Mouse (Mus musculus) limb, embryonic 11.5 days (tissue): Measurements from ENCODE around the gene Mylk2. TPM values are rescaled to one million over a fixed set of nuclear protein-coding genes. Genes with fewer than 3 reads are reported as not detected.

Source experiments
- ATAC-seq: fragments of 200-750 bp; cut with Nextera tagmentation; 2 replicates; pipeline ENCODE4 v1.8.0; 2017; ENCODE audit warnings: low read depth; ENCODE audit not compliant: insufficient number of reproducible peaks, low FRiP score, low TSS enrichment
- DNase-seq: peaks from one replicate; pipeline ENCODE4 v3.0.0-alpha.2; 2015; ENCODE audit warnings: low spot score
- H3K27ac ChIP-seq: fragments of 300-500 bp; sonication (generic); replicated peaks from 2 replicates; pipeline ENCODE4 v1.5.1; 2014; ENCODE audit warnings: low read depth, mild to moderate bottlenecking, low read length
- H3K27me3 ChIP-seq: fragments of 300-500 bp; sonication (generic); 2 replicates; pipeline ENCODE4 v1.6.1; 2014; ENCODE audit warnings: mild to moderate bottlenecking, low read length, mixed read lengths; ENCODE audit not compliant: control insufficient read depth, insufficient read depth
- H3K36me3 ChIP-seq: fragments of 300-500 bp; sonication (generic); 2 replicates; pipeline ENCODE4 v1.6.1; 2014; ENCODE audit warnings: mild to moderate bottlenecking, low read length, moderate library complexity, mixed read lengths; ENCODE audit not compliant: control insufficient read depth, insufficient read depth
- H3K4me1 ChIP-seq: fragments of 300-500 bp; sonication (generic); 2 replicates; pipeline ENCODE4 v1.6.1; 2014; ENCODE audit warnings: low read length, mixed read lengths; ENCODE audit not compliant: control insufficient read depth, insufficient read depth
- H3K4me2 ChIP-seq: fragments of 300-500 bp; sonication (generic); 2 replicates; pipeline ENCODE4 v1.6.1; 2014; ENCODE audit warnings: low read depth, mild to moderate bottlenecking, moderate library complexity; ENCODE audit not compliant: severe bottlenecking
- H3K4me3 ChIP-seq: fragments of 300-500 bp; sonication (generic); 2 replicates; pipeline ENCODE4 v1.5.1; 2014; ENCODE audit warnings: low read depth, low read length
- H3K9ac ChIP-seq: fragments of 300-500 bp; sonication (generic); 2 replicates; pipeline ENCODE4 v1.6.1; 2014; ENCODE audit warnings: mild to moderate bottlenecking, low read length
- H3K9me3 ChIP-seq: fragments of 300-500 bp; sonication (generic); 2 replicates; pipeline ENCODE4 v1.6.1; 2016; ENCODE audit warnings: low read length; ENCODE audit not compliant: control insufficient read depth
- WGBS: fragments of 180-500 bp; shearing (Covaris S2); extraction: QIAGEN DNeasy Blood & Tissue Kit; methylation state at CpG from one replicate; pipeline ENCODE4 v1.1.7; 2014; 5-methylcytosine and 5-hydroxymethylcytosine counted together
- polyA plus RNA-seq: library from polyadenylated mRNA; unstranded; fragments of >200 nt; fragmentation: Nextera tagmentation; extraction: Ambion mirVana; gene quantifications from 2 replicates; pipeline ENCODE4 v1.2.1, GENCODE M21; 2014

Gene Mylk2
- polyA plus RNA-seq, 1 experiment from 2014 or later = not detected

- Histone ChIP-seq H3K4me2 (no peak overlapping the region), H3K36me3 (no peaks in the 10 kb centered on the region), H3K27ac (no peak overlapping the region), H3K4me3 (no peak overlapping the region), H3K9me3 (no peaks in the 10 kb centered on the region), H3K27me3 (peaks cover 48% of the 10 kb centered on the region), H3K4me1 (peaks cover 8% of the 10 kb centered on the region; the same call in 1 of the 2 replicates), H3K9ac (no peak overlapping the region)
- DNase-seq = no peak
- WGBS = 24% methylated on average over 7 of the region's 7 CpGs
- no peak for ATAC-seq
These were observed 30.6 kb downstream of the Mylk2 start for GRCm38 (mm10) chr2:152941776-152942175.

GRCm38 (mm10) chr2:152942898-152943515, 31.9 kb downstream of the Mylk2 start:
- peak; percentile 52 for DNase-seq
- Histone ChIP-seq H3K27me3 (peaks cover 48% of the 10 kb centered on the region), H3K36me3 (no peaks in the 10 kb centered on the region), H3K4me2 (peak overlapping the region; percentile 97), H3K9me3 (no peaks in the 10 kb centered on the region), H3K9ac (peak overlapping the region; percentile 38; the same call in 1 of the 2 replicates), H3K4me1 (peaks cover 11% of the 10 kb centered on the region; the same call in 1 of the 2 replicates), H3K4me3 (peak overlapping the region; percentile 46), H3K27ac (no peak overlapping the region)
- ATAC-seq = no peak
- WGBS = under 1% methylated on average over 53 of the region's 65 CpGs

GRCm38 (mm10) chr2:152943568-152943967, 32.4 kb downstream of the Mylk2 start:
- no peaks in the 10 kb centered on the region for H3K9me3 ChIP-seq
- WGBS = 7% methylated on average over 8 of the region's 8 CpGs
- peaks cover 48% of the 10 kb centered on the region for H3K27me3 ChIP-seq
- DNase-seq (no peak), ATAC-seq (no peak)
- peaks cover 11% of the 10 kb centered on the region; the same call in 1 of the 2 replicates for H3K4me1 ChIP-seq
- no peak overlapping the region for H3K9ac ChIP-seq
- peak overlapping the region; percentile 46 for H3K4me3 ChIP-seq
- no peak overlapping the region for H3K27ac ChIP-seq
- no peaks in the 10 kb centered on the region for H3K36me3 ChIP-seq
- H3K4me2 ChIP-seq = peak overlapping the region; percentile 97

GRCm38 (mm10) chr2:152944013-152944412, 32.9 kb downstream of the Mylk2 start:
- Histone ChIP-seq H3K4me3 (no peak overlapping the region), H3K4me1 (peaks cover 11% of the 10 kb centered on the region; the same call in 1 of the 2 replicates), H3K27me3 (peaks cover 48% of the 10 kb centered on the region), H3K36me3 (no peaks in the 10 kb centered on the region), H3K27ac (no peak overlapping the region), H3K4me2 (no peak overlapping the region), H3K9me3 (no peaks in the 10 kb centered on the region), H3K9ac (no peak overlapping the region)
- 60% methylated on average over 9 of the region's 9 CpGs for WGBS
- ATAC-seq (no peak), DNase-seq (peak; percentile 21)

GRCm38 (mm10) chr2:152947098-152947497, 35.9 kb downstream of the Mylk2 start:
- H3K9ac ChIP-seq = no peak overlapping the region
- H3K4me2 ChIP-seq = no peak overlapping the region
- no peak overlapping the region for H3K27ac ChIP-seq
- WGBS = 57% methylated on average over 7 of the region's 7 CpGs
- peaks cover 50% of the 10 kb centered on the region for H3K27me3 ChIP-seq
- DNase-seq (peak; percentile 21), ATAC-seq (no peak)
- H3K36me3 ChIP-seq = no peaks in the 10 kb centered on the region
- H3K9me3 ChIP-seq = no peaks in the 10 kb centered on the region
- peaks cover 7% of the 10 kb centered on the region; the same call in 1 of the 2 replicates for H3K4me1 ChIP-seq
- H3K4me3 ChIP-seq = no peak overlapping the region

- no peaks in the 10 kb centered on the region for H3K9me3 ChIP-seq
- H3K9ac ChIP-seq = no peak overlapping the region
- no peak overlapping the region for H3K27ac ChIP-seq
- H3K4me2 ChIP-seq = no peak overlapping the region
- H3K36me3 ChIP-seq = no peaks in the 10 kb centered on the region
- peaks cover 4% of the 10 kb centered on the region; the same call in 1 of the 2 replicates for H3K4me1 ChIP-seq
- H3K27me3 ChIP-seq = peaks cover 44% of the 10 kb centered on the region
- no peak for DNase-seq
- ATAC-seq = no peak
- H3K4me3 ChIP-seq = no peak overlapping the region
- 83% methylated on average over 5 of the region's 5 CpGs for WGBS
These were observed 37.4 kb downstream of the Mylk2 start for GRCm38 (mm10) chr2:152948438-152949020.

GRCm38 (mm10) chr2:152950358-152951064, 39.4 kb downstream of the Mylk2 start:
- Histone ChIP-seq H3K27ac (no peak overlapping the region), H3K9me3 (no peaks in the 10 kb centered on the region), H3K9ac (no peak overlapping the region), H3K4me1 (0 out of 2 replicates have a peak, but pooled peaks cover 6% of the 10 kb centered on the region), H3K4me3 (peak overlapping the region; percentile 59; the same call in 1 of the 2 replicates), H3K27me3 (peaks cover 27% of the 10 kb centered on the region), H3K36me3 (no peaks in the 10 kb centered on the region), H3K4me2 (peak overlapping the region; percentile 99; the same call in 1 of the 2 replicates)
- no peak for ATAC-seq
- WGBS = 33% methylated on average over 11 of the region's 11 CpGs
- no peak for DNase-seq

- peak within 1 kb of the TSS; percentile 22 for H3K9ac ChIP-seq
- peaks cover 24% of the 10 kb centered on the region for H3K27me3 ChIP-seq
- H3K9me3 ChIP-seq = no peaks in the 10 kb centered on the region
- H3K4me1 ChIP-seq = 0 out of 2 replicates have a peak, but pooled peaks cover 6% of the 10 kb centered on the region
- peak within 1 kb of the TSS; percentile 59 for H3K4me3 ChIP-seq
- peak within 1 kb of the TSS; percentile 99 for H3K4me2 ChIP-seq
- ATAC-seq (peak; percentile 24; the same call in 1 of the 2 replicates), DNase-seq (peak; percentile 61)
- H3K36me3 ChIP-seq = no peaks in the 10 kb centered on the region
- H3K27ac ChIP-seq = no peak within 1 kb of the TSS
- WGBS = 1% methylated on average over 53 of the region's 54 CpGs
These were observed 40.1 kb downstream of the Mylk2 start, which contains the start of gene Dusp15 for GRCm38 (mm10) chr2:152951065-152951849. Gene Dusp15, minus strand, starts transcription at chr2:152951698.
